Mouse (Mus musculus): Measurements from ENCODE around the gene Ash1l. TPM values are rescaled to one million over a fixed set of nuclear protein-coding genes. Genes with fewer than 3 reads are reported as not detected.

Ash1l gene
- total and polyA plus RNA-seq, 2 experiments from 2014 or later, result 15.8 to 25.0 TPM

DNA sequence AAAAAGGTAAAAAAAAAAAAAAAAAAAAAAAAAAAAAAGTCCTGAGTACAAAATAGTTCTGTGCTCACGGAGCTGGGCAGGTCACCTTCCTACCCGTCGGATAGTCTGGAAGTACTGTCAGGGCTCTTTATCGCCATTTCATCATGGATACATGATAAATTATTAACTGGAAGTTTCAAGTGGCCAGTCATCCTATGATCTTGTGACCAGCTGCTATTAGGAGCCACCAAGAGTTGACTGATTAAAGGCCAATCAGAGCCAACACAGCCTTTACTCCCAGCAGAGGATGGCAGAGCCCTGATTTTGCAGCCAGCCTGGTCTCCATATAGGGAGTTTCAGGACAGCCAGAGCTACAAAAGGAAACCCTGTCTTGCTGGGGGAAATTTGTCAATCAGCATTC is 162.6 kb downstream of the Ash1l start:
- Histone ChIP-seq H3K27me3 (ENCODE audit: insufficient read depth, low read length) (no peaks in the 10 kb centered on the region), H3K4me2 (ENCODE audit: low read depth, low read length, poor library complexity, severe bottlenecking) (no peak overlapping the region), H3K4me3 (ENCODE audit: low read depth, low read length) (no peak overlapping the region), H3K4me1 (ENCODE audit: insufficient read depth, low read length) (no peaks in the 10 kb centered on the region), H3K36me3 (ENCODE audit: insufficient read depth, low read length) (no peaks in the 10 kb centered on the region), H3K27ac (ENCODE audit: low read depth, low read length) (no peak overlapping the region), H3K9ac (replicated peaks; ENCODE audit: low read length, poor library complexity, severe bottlenecking) (no peak overlapping the region), H3K9me3 (ENCODE audit: low read length) (no peaks in the 10 kb centered on the region)
- no peak for ATAC-seq (ENCODE audit: low FRiP score)
- no peak for DNase-seq (ENCODE audit: low spot score)
- no peak for TF ChIP-seq CTCF (IDR thresholded peaks at IDR 0.05)
- WGBS, result 92% methylated on average over 4 of the region's 4 CpGs

DNA sequence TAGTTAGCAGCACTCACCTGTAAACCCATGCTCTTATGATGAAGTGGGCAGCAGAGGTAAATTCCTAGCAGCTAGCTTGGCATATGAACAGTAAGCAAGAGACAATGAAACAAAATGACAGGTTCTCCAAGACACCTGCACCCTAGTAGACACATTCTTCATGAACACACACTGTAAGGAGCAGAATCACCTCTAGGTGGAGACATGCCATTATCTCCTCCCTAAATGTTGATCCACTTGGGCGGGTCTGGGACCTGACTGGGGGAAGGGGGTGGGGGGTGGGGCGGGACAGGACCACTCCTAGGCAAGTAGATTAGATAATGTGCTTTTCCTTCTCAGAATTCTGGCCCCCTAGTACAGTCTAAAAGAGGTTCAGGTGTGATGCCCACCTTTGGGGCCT is 165.1 kb downstream of the Ash1l start:
- Histone ChIP-seq H3K27ac (ENCODE audit: low read depth, low read length) (no peak overlapping the region), H3K9me3 (ENCODE audit: low read length) (no peaks in the 10 kb centered on the region), H3K27me3 (ENCODE audit: insufficient read depth, low read length) (no peaks in the 10 kb centered on the region), H3K4me3 (ENCODE audit: low read depth, low read length) (no peak overlapping the region), H3K36me3 (ENCODE audit: insufficient read depth, low read length) (no peaks in the 10 kb centered on the region), H3K9ac (replicated peaks; ENCODE audit: low read length, poor library complexity, severe bottlenecking) (no peak overlapping the region), H3K4me2 (ENCODE audit: low read depth, low read length, poor library complexity, severe bottlenecking) (no peak overlapping the region), H3K4me1 (ENCODE audit: insufficient read depth, low read length) (no peaks in the 10 kb centered on the region)
- TF ChIP-seq CTCF (IDR thresholded peaks at IDR 0.05), result peak; percentile 63
- DNase-seq (ENCODE audit: low spot score) (peak; percentile 34), ATAC-seq (ENCODE audit: low FRiP score) (no peak)
- 0% methylated on average over 2 of the region's 2 CpGs for WGBS

DNA sequence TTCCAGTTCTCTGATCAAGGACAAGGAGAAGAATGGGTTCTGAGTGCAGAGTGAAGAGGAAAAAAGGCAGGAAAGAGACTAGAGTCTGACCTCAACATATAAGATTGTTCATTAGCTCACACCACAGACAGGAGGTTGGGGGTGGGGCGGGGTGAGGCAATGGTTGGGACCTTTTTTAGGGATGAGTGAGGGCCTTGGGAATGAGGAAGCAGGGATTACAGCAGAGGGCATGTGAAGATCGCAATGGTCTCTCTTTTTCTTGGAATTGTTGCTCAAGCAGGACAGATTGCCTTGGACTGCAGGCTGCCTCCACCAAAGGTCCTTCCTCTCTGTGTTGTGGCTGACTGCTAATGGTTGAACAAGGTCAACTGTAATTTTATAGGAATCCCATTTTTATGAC is 172.9 kb downstream of the Ash1l start:
- TF ChIP-seq CTCF (IDR thresholded peaks at IDR 0.05), result no peak
- no peak for ATAC-seq (ENCODE audit: low FRiP score)
- H3K4me2 ChIP-seq (ENCODE audit: low read depth, low read length, poor library complexity, severe bottlenecking), result no peak overlapping the region
- no peaks in the 10 kb centered on the region for H3K27me3 ChIP-seq (ENCODE audit: insufficient read depth, low read length)
- no peak overlapping the region for H3K27ac ChIP-seq (ENCODE audit: low read depth, low read length)
- no peak for DNase-seq (ENCODE audit: low spot score)
- H3K36me3 ChIP-seq (ENCODE audit: insufficient read depth, low read length), result no peaks in the 10 kb centered on the region
- no peaks in the 10 kb centered on the region for H3K4me1 ChIP-seq (ENCODE audit: insufficient read depth, low read length)
- no peaks in the 10 kb centered on the region for H3K9me3 ChIP-seq (ENCODE audit: low read length)
- H3K4me3 ChIP-seq (ENCODE audit: low read depth, low read length), result no peak overlapping the region
- no peak overlapping the region for H3K9ac ChIP-seq (replicated peaks; ENCODE audit: low read length, poor library complexity, severe bottlenecking)
- 77% methylated on average over 2 of the region's 2 CpGs for WGBS

DNA sequence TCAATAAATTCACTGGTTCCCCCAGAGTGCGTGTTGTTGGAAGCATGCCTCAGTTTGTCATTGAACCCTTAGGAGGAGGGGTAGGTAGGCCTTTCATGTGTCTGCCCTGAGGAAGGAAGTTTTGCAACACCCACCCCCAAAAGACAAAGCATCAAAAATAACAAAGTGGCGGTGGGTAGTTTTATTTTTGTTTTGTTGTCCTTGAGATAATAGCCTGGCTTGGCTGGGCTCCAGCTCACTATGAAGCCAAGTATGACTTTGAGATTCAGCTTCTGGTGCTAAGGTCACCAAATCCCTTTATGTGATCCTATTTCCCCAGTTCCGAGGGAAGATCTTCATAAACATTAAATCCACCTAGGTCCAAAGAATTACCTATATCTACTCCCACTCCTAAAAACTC is 173.8 kb downstream of the Ash1l start:
- DNase-seq (ENCODE audit: low spot score), result no peak
- H3K9ac ChIP-seq (replicated peaks; ENCODE audit: low read length, poor library complexity, severe bottlenecking), result no peak overlapping the region
- H3K4me2 ChIP-seq (ENCODE audit: low read depth, low read length, poor library complexity, severe bottlenecking), result no peak overlapping the region
- no peaks in the 10 kb centered on the region for H3K9me3 ChIP-seq (ENCODE audit: low read length)
- no peak for ATAC-seq (ENCODE audit: low FRiP score)
- 77% methylated on average over 3 of the region's 3 CpGs for WGBS
- H3K4me3 ChIP-seq (ENCODE audit: low read depth, low read length), result no peak overlapping the region
- no peak for TF ChIP-seq CTCF (IDR thresholded peaks at IDR 0.05)
- H3K27ac ChIP-seq (ENCODE audit: low read depth, low read length), result no peak overlapping the region
- H3K27me3 ChIP-seq (ENCODE audit: insufficient read depth, low read length), result no peaks in the 10 kb centered on the region
- no peaks in the 10 kb centered on the region for H3K4me1 ChIP-seq (ENCODE audit: insufficient read depth, low read length)
- H3K36me3 ChIP-seq (ENCODE audit: insufficient read depth, low read length), result no peaks in the 10 kb centered on the region

GRCm38 (mm10) chr3:89125981-89126380 is 175.6 kb downstream of the Ash1l start:
- H3K27me3 ChIP-seq (ENCODE audit: insufficient read depth, low read length), result no peaks in the 10 kb centered on the region
- H3K9ac ChIP-seq (replicated peaks; ENCODE audit: low read length, poor library complexity, severe bottlenecking), result no peak overlapping the region
- no peaks in the 10 kb centered on the region for H3K4me1 ChIP-seq (ENCODE audit: insufficient read depth, low read length)
- 88% methylated on average over 3 of the region's 3 CpGs for WGBS
- no peaks in the 10 kb centered on the region for H3K36me3 ChIP-seq (ENCODE audit: insufficient read depth, low read length)
- H3K4me2 ChIP-seq (ENCODE audit: low read depth, low read length, poor library complexity, severe bottlenecking), result no peak overlapping the region
- H3K9me3 ChIP-seq (ENCODE audit: low read length), result no peaks in the 10 kb centered on the region
- H3K27ac ChIP-seq (ENCODE audit: low read depth, low read length), result no peak overlapping the region
- TF ChIP-seq CTCF (IDR thresholded peaks at IDR 0.05), result no peak
- no peak for DNase-seq (ENCODE audit: low spot score)
- no peak for ATAC-seq (ENCODE audit: low FRiP score)
- H3K4me3 ChIP-seq (ENCODE audit: low read depth, low read length), result no peak overlapping the region

Other genes with a start within 250 kb of the Ash1l start
- 78.1 and 88.3 TPM in 2 replicates for gene Rit1, start 233.8 kb upstream of the Ash1l start, total RNA-seq (2014; rRNA removed)
- gene Rit1, start 233.8 kb upstream of the Ash1l start, polyA plus RNA-seq (2015; fragmentation: Nextera tagmentation; extraction: Ambion mirVana), result 73.5 and 81.3 TPM in 2 replicates
- 142 and 150 TPM in 2 replicates for gene Syt11, start 175.5 kb upstream of the Ash1l start, total RNA-seq (2014; rRNA removed)
- gene Syt11, start 175.5 kb upstream of the Ash1l start, polyA plus RNA-seq (2015; fragmentation: Nextera tagmentation; extraction: Ambion mirVana), result 243 and 246 TPM in 2 replicates
- 41.9 and 44.7 TPM in 2 replicates for gene Gon4l, start 115.4 kb upstream of the Ash1l start, total RNA-seq (2014; rRNA removed)
- 8.2 and 9.6 TPM in 2 replicates for gene Gon4l, start 115.4 kb upstream of the Ash1l start, polyA plus RNA-seq (2015; fragmentation: Nextera tagmentation; extraction: Ambion mirVana)
- gene Msto1, start 36.6 kb upstream of the Ash1l start, total RNA-seq (2014; rRNA removed), result 39.6 and 52.1 TPM in 2 replicates
- gene Msto1, start 36.6 kb upstream of the Ash1l start, polyA plus RNA-seq (2015; fragmentation: Nextera tagmentation; extraction: Ambion mirVana), result 46.3 and 50.8 TPM in 2 replicates
- gene Dap3, start 559 bp downstream of the Ash1l start, total RNA-seq (2014; rRNA removed), result 53.5 and 62.3 TPM in 2 replicates
- 108 and 111 TPM in 2 replicates for gene Dap3, start 559 bp downstream of the Ash1l start, polyA plus RNA-seq (2015; fragmentation: Nextera tagmentation; extraction: Ambion mirVana)
- gene Rusc1, start 142.7 kb downstream of the Ash1l start, total RNA-seq (2014; rRNA removed), result 177 and 187 TPM in 2 replicates
- 103 and 107 TPM in 2 replicates for gene Rusc1, start 142.7 kb downstream of the Ash1l start, polyA plus RNA-seq (2015; fragmentation: Nextera tagmentation; extraction: Ambion mirVana)
- not detected in 2 replicates for gene Gm43738, start 150.5 kb downstream of the Ash1l start, total RNA-seq (2014; rRNA removed)
- not detected in 2 replicates for gene Gm43738, start 150.5 kb downstream of the Ash1l start, polyA plus RNA-seq (2015; fragmentation: Nextera tagmentation; extraction: Ambion mirVana)
- 382 and 401 TPM in 2 replicates for gene Fdps, start 151.3 kb downstream of the Ash1l start, total RNA-seq (2014; rRNA removed)
- 407 and 423 TPM in 2 replicates for gene Fdps, start 151.3 kb downstream of the Ash1l start, polyA plus RNA-seq (2015; fragmentation: Nextera tagmentation; extraction: Ambion mirVana)
- gene Pklr, start 185.5 kb downstream of the Ash1l start, total RNA-seq (2014; rRNA removed), result 0.47 TPM in 1 of 2 replicates, not detected in the other
- 0.05 and 0.10 TPM in 2 replicates for gene Pklr, start 185.5 kb downstream of the Ash1l start, polyA plus RNA-seq (2015; fragmentation: Nextera tagmentation; extraction: Ambion mirVana)
- gene Hcn3, start 209.6 kb downstream of the Ash1l start, total RNA-seq (2014; rRNA removed), result 94.8 and 97.8 TPM in 2 replicates
- 44.8 and 46.7 TPM in 2 replicates for gene Hcn3, start 209.6 kb downstream of the Ash1l start, polyA plus RNA-seq (2015; fragmentation: Nextera tagmentation; extraction: Ambion mirVana)
- gene Clk2, start 214.2 kb downstream of the Ash1l start, total RNA-seq (2014; rRNA removed), result 38.9 and 44.5 TPM in 2 replicates
- gene Clk2, start 214.2 kb downstream of the Ash1l start, polyA plus RNA-seq (2015; fragmentation: Nextera tagmentation; extraction: Ambion mirVana), result 12.1 and 12.6 TPM in 2 replicates
- 71.1 and 84.8 TPM in 2 replicates for gene Scamp3, start 226.9 kb downstream of the Ash1l start, total RNA-seq (2014; rRNA removed)
- 151 and 158 TPM in 2 replicates for gene Scamp3, start 226.9 kb downstream of the Ash1l start, polyA plus RNA-seq (2015; fragmentation: Nextera tagmentation; extraction: Ambion mirVana)
- 12.7 and 22.2 TPM in 2 replicates for gene Fam189b, start 232.5 kb downstream of the Ash1l start, total RNA-seq (2014; rRNA removed)
- gene Fam189b, start 232.5 kb downstream of the Ash1l start, polyA plus RNA-seq (2015; fragmentation: Nextera tagmentation; extraction: Ambion mirVana), result 32.5 and 37.5 TPM in 2 replicates

All from midbrain, postnatal 0 days (tissue).